Mouse (Mus musculus): ENCODE measurements around the gene Mamld1.

The Mamld1 gene

DNA sequence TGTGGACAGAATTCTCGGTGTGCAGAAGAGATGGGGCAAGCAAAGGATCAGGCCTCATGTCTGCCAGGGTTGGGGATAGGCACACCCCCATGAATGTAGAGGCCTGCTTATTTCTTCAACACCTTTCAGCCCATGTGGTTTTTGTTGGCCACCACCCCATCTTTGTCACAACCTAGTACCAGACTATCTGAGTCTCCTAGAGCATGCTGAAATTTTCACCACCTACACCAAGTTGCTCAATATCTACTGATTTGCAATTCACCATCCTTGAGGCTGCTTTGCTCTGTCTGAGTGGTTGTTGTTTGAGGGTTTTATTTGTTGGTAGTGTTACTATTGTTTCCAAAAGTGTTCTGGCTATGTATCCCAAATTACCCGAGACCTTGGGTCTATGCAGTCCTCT, 91.3 kb downstream of the Mamld1 start:
- no peak for DNase-seq (ENCODE audit: low spot score)

DNA sequence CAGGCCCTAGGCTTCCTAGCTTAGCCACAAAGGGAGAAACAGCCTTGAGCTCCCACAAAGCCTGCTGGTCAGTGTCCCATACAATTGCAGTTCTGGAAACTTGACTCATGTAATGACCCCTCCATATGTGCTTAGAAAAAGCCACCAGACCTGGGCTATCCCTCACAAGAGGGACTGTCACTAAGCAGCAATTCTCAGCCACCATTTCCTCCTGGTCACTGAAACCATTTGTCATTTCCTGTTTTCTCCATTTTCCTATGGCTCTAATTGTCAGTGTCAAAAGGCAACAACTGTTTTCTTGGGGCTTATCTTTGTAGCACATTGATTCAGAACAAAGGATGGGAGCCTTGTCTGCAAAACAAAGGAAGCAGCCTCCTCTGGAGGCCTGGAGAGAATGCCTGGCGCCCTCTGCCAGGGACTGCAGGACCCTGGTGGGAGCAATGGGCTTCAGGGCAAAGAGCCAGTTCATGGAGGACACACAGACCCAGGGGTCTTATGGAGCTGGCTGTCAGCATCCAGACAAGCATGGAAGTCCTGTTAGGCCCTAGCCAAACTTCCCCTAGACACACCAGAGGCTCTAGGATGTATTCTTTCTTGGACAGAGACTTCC, 99.5 kb downstream of the Mamld1 start:
- no peak for DNase-seq (ENCODE audit: low spot score)

DNA sequence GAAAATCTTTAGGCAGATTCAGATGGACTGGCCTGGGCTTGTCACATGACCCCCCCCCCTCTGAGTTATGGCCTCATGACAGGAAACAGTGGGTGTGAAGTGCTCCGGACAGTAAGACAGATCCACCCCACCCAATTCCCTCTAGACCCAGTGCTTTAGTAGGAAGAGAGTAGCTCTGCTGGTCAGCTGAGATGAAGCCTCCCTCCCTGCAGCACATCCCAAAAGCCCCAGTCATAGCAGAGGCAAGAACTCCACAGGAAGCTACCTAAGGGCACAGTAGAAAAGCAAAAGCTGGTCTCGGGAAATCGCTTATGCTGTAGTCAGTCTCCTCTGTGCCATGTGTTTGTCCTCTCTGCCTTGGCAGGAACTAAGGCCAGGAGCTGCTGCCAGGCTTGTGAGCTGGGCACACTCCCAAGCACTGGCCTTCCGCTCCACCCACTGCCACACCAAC, 100.5 kb downstream of the Mamld1 start:
- peak; percentile 42 for DNase-seq (ENCODE audit: low spot score)

DNA sequence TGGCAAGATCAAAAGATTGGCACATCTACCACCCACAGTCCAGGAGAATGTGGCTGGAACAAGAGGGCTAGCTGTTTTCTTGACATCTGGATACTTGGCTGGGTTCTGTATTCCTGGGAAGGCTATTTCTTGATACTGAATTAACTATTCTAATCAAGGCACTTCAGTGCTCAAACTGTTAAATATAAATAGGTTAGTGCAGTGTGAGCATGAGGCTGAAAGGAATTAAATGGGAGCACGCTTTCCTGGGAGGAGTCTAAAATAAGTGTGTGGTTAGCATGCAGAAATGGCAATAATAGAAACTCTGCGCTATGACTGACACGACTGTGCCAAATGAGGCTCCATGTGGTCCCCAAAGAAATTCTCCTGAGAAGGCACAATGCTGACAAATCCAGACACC, 131.5 kb downstream of the Mamld1 start:
- DNase-seq (ENCODE audit: low spot score) = no peak

DNA sequence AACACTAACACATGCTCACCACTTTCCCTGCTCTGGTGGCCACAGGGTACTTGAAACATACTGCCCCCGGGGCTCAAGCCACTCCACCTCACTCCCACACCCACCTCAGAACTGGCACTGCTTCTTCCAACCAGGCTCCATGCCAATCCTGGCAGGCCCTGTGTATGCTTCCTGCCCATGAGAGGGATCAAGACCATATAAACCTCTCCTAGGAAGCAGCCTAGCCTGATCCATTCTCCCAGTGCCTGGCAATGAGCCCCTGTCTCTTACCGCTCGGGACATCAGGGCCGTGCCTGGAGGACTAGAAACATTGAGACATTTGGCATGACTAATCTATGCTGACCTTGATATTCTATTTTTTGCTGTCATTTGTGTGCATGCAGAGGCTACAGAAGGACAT, 133.6 kb downstream of the Mamld1 start:
- peak; percentile 42 for DNase-seq (ENCODE audit: low spot score)

DNA sequence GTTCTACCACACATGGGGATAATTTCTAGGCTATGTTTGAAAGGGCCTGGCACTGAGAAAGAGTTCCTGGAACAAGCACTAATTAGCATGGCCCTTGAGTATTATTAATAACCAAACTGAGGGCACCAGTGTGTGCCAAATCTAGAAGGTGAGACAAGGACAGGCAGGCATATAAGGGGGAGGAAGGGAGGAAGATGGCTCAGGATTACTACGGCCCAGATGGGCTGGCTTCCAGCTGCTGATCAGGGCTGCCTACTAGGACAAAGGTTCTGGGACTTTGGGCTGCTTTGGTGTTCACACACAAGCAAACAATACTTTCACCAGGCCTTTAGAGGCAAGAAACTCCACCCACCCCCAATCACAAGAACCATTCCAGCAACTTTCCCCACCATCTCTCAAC, 136.3 kb downstream of the Mamld1 start:
- no peak for DNase-seq (ENCODE audit: low spot score)

DNA sequence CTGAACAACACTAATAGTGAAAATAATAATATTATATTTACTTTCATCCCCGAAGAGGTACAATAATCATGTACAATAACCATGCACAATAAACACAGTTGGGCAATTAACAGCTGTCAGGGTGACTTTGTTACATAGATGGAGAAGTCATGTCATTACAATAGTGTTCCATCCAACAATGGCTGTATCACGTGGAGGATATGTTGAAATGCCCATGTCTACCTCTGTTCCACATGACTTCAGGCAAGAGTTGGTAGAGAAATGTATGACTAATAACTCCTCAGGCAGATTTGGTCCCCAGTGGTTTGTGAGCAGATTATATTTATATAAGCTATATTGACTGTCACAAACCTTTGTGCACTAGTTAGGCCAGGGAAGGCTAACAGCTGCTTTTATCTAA, 154.7 kb downstream of the Mamld1 start:
- DNase-seq (ENCODE audit: low spot score) = no peak

All from testis, postnatal 10 days (tissue).